Mouse (Mus musculus): ENCODE data around the gene Nim1k. TPM values are rescaled to one million over a fixed set of nuclear protein-coding genes. Genes with fewer than 3 reads are reported as not detected.
A peak's percentile ranks its signal among the peaks of the same experiment; 100 is the strongest.
"Not testable (repeated sequence)": the region's sequence is repeated elsewhere in the genome, so short reads cannot be mapped to it uniquely, and the experiment has no call there.

The Nim1k gene
- total RNA-seq, 2 experiments from 2014 or later: 12.5 to 13.5 TPM

- no peak for DNase-seq (ENCODE audit: low spot score in 2 of 2)
Measured at GRCm38 (mm10) chr13:119729406-119729805, 26.3 kb downstream of the Nim1k start.

- DNase-seq (ENCODE audit: low spot score in 2 of 2): peak in 1 of 2 experiments; percentile 32
Measured at GRCm38 (mm10) chr13:119727608-119728387, 27.9 kb downstream of the Nim1k start.

- DNase-seq (ENCODE audit: low spot score in 2 of 2): no peak
Measured at GRCm38 (mm10) chr13:119724541-119724940, 31.1 kb downstream of the Nim1k start.

DNA sequence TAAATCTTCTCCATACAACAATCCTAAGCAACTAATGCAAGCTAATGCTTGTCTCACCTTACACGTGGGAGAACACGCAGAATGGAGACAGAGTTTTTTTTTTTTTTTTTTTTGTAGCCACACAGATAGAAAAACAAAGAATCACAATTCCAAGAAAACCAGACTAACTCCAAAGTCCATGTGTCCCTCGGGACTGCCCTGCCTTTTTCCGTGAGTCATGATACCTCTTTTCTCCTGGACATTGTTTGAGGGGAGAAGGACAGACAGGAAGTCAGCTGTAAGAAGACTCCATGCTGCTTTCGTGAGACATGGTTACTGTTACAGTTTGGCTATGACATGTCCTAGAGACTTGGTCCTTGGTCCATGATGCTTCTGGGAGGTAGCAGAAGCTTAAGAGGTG lies 32.3 kb downstream of the Nim1k start:
- no peak for DNase-seq (ENCODE audit: low spot score in 2 of 2)

GRCm38 (mm10) chr13:119722447-119722846 lies 33.2 kb downstream of the Nim1k start:
- no peak for DNase-seq (ENCODE audit: low spot score in 2 of 2)

- DNase-seq (ENCODE audit: low spot score in 2 of 2): no peak
Measured at GRCm38 (mm10) chr13:119716105-119716504, 39.6 kb downstream of the Nim1k start.

DNA sequence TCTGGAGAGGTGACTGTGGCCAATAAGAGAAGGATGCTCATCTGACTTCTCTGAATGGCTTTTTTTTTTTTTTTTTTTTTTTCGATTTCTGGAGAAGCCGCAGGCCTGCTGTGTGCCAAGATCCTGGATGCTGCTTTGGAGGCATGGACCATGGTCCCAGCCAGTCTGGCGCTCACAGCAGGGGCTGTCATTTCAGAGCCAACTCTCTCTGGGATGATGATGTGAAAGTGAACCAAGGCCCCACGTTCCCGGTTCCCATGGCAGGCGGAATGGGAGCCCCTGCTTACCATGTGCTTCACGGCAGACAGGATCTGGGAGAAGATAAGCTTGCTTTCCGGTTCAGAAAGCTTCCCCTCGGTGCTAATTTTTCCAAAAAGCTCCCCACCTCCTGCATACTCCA lies 41.9 kb downstream of the Nim1k start:
- DNase-seq (ENCODE audit: low spot score in 2 of 2): peak in 1 of 2 experiments; percentile 69

DNA sequence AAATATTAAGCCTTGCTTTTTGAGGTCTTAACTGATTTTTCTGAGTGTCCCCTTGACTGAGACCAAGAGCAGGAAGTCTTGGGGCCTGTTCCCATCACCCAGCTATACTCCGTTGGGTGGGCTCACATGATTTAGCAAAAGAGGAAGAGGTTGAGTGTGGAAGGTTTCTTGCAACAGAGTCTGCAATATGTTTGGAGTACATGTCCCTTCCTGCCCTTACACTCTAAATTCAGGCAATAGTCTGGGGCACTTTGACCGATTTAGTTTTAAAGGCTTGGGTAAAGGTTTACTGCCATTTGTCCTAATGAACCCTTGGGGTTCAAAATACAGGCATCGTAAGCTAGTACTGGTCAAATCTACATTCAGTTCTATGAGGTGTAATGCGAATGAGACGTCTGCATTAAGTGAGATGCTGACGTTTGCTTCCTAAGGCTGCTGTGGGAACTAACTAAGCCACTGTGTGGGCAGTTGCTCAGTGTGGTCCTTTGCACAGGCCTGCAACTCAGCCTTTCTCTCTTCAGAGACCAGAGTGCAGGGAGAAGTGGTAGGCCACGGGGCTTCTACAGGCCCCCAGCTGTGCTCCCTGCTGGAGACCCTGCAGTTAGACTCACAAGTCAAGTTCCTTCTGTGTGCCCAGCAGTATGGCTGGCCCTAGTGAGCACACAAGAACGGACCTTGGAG lies 42.4 kb downstream of the Nim1k start:
- DNase-seq (ENCODE audit: low spot score in 2 of 2): no peak

GRCm38 (mm10) chr13:119712463-119712862 lies 43.2 kb downstream of the Nim1k start:
- no peak for DNase-seq (ENCODE audit: low spot score in 2 of 2)

- DNase-seq (ENCODE audit: low spot score in 2 of 2): no peak
Measured at GRCm38 (mm10) chr13:119710268-119710610, 45.4 kb downstream of the Nim1k start.

DNA sequence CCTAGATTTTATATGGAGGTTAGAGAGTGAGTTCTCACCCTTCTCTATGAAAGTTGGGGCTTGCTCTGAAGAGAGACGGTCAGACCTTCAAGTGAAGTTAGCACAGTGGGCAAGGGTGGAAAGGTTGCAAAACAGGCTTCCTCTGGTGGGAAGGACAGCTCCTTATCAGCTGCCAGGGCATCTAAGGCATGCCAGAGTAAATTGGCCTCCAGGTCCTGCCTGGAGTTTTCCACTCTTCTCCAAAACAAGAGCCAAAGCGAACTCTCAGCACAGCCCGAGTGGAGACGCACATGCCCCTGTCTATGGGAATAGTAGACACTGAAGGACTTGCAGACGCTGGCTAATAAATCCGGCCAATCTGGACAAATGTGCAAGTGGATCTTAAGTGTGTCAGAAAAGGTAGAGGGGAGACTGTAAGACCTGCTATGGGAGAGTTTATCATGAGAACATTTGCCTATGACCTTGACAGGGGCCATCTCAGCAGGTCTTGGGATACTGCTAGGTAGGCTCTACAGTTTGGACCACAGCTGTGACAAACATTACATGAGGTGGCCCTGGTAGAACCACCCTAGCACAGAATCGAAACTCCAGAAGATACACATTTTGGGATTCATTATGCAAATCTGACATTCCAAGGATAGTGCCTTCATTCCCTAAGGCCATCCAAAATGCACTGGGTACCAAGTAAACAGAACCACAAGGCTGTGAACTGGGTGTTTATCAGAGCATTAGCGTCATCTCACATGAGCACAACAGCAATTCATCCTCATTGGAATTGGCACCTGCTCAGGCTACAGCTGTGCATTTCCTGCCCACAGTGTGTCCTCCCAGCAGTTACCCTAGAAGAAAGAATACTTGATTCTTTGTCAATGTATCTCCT lies 46.1 kb downstream of the Nim1k start:
- no peak for DNase-seq (ENCODE audit: low spot score in 2 of 2)

GRCm38 (mm10) chr13:119708941-119709340 lies 46.7 kb downstream of the Nim1k start:
- no peak for DNase-seq (ENCODE audit: low spot score in 2 of 2)

- DNase-seq (ENCODE audit: low spot score in 2 of 2): no peak
Measured at GRCm38 (mm10) chr13:119707906-119708305, 47.8 kb downstream of the Nim1k start.

GRCm38 (mm10) chr13:119706953-119707352 lies 48.7 kb downstream of the Nim1k start:
- no peak for DNase-seq (ENCODE audit: low spot score in 2 of 2)

GRCm38 (mm10) chr13:119706278-119706880 lies 49.3 kb downstream of the Nim1k start:
- not testable (repeated sequence) for DNase-seq (ENCODE audit: low spot score in 2 of 2)

DNA sequence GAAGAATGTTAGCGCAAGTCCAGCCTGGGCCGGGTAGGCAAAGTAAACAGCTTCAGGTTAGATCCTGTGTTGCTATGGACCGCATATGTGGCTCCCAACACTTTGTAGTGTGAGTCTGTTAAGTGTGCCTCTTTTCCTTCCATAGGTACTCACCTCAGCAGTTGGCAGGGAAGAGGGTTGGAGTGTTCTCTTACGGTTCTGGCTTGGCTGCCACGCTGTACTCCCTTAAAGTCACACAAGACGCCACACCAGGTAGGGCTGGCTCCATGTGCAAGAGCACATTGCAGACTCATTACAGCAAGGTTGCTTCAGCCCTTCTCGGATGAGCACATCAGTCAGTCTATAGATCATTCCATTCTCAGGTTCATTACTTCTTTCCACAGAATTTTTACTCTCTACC lies 51.4 kb downstream of the Nim1k start:
- DNase-seq (ENCODE audit: low spot score in 2 of 2): no peak

DNA sequence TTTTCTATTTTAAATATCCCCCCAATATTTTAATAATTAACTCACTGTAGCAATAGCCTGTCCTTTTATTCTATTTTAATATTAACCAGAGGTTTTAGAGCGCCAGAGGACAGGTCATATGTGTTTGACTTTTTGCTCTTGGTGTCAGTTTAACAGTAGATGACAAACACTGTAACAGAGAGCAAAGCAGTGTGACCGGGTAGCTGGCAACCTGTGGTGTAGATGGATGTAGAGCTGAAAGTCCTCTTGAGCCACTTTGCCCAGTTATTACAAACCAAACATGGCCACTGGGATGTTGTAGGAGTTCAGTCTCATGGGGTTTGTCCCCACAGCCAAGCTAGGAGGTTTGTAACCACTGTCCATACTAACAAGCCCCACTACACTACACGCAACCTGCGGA lies 57.2 kb downstream of the Nim1k start:
- DNase-seq (ENCODE audit: low spot score in 2 of 2): no peak

DNA sequence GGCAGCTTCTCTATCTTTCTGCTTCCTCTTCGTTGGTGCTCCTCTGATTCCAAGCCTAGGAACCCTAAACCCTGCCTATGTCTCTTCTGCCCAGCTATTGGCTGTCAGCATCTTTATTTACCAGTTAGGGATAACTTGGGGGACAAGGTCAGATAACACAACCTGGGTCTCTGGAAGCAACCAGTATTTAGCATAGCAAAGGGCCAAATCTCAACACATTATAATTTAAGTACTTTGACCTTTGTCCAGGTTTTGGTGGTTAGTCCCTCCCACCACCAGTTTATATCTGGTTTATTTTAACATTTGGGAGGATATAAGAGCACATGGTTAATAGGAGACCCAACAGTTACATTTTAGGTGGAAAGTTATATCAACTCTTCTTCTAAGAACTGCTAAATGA lies 59.2 kb downstream of the Nim1k start:
- no peak for DNase-seq (ENCODE audit: low spot score in 2 of 2)

GRCm38 (mm10) chr13:119695676-119696075 lies 60.0 kb downstream of the Nim1k start:
- DNase-seq (ENCODE audit: low spot score in 2 of 2): no peak

- not testable (repeated sequence) for DNase-seq (ENCODE audit: low spot score in 2 of 2)
Measured at GRCm38 (mm10) chr13:119691958-119692357, 63.7 kb downstream of the Nim1k start.

- no peak for DNase-seq (ENCODE audit: low spot score in 2 of 2)
Measured at GRCm38 (mm10) chr13:119690876-119691620, 64.6 kb downstream of the Nim1k start.
